Mouse (Mus musculus) megakaryocyte, embryonic 14.5 days (primary cell): ENCODE results near the gene Man1c1.

ENCODE experiments used
- FLI1 ChIP-seq: IDR thresholded peaks from 2 replicates; pipeline ENCODE4 v1.6.1; 2012; ENCODE audit warnings: low read length, inconsistent platforms, mixed read lengths
- GATA1 ChIP-seq: IDR thresholded peaks from 3 replicates; pipeline ENCODE4 v1.6.1; 2012; ENCODE audit warnings: mixed read lengths, low read length, inconsistent platforms, borderline replicate concordance

DNA sequence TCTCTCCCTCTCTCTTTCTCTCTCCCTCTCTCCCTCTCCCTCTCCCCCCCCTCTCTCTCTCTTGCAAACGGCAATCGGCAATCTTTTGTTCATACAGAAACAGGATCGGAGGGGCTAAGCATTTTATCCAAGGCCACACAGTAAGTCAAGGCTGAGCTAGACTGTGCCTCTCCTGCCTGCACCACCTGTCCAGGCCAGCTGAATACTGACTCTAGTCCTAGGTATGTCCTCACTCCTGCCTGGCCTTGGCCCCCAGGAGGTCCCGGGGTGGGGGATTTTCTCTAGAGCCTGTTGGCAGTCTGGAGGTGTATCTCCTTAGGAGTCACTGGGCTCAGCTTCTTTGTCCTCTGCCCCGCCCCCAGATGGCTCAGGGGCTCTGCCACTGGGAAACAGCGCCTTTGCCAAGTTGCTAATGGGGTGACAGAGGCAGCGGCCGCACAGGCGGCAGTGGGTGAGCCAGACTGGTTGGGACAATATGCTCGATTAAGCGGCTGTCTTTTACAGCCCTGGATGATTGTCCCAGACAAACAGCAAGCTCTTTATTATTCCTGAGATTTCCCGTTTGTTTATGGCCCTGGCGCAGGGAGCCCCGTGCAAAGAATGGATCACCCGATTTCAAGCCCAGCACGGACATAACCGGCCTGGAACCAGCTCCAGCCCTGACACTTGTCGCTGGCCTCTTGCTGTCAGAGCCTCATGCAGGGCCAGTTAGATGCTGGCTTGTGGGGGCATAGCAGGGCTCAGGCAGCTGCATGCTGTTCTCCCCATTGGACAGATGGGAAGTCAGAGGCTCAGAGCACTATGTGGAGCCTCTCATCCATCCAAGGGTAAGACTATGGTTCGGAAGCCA lies 136.5 kb downstream of the Man1c1 start:
- TF ChIP-seq GATA1 (no peak), FLI1 (no peak)
